Mouse (Mus musculus) hindbrain, embryonic 16.5 days (tissue): ENCODE measurements around the gene Ube2b. TPM values are rescaled to one million over a fixed set of nuclear protein-coding genes. Genes with fewer than 3 reads are reported as not detected.

Experiments used
- ATAC-seq: fragments of 200-750 bp; cut with Nextera tagmentation; 2 replicates; pipeline ENCODE4 v1.8.0; 2017; ENCODE audit warnings: moderate TSS enrichment, moderate library complexity
- H3K27ac ChIP-seq: fragments of 300-500 bp; sonication (generic); 2 replicates; pipeline ENCODE4 v1.5.1; 2014; ENCODE audit warnings: low read depth, mild to moderate bottlenecking, control low read depth, low read length, moderate library complexity
- H3K27me3 ChIP-seq: fragments of 300-500 bp; sonication (generic); replicated peaks from 2 replicates; pipeline ENCODE4 v1.6.1; 2014; ENCODE audit warnings: low read length; ENCODE audit not compliant: control insufficient read depth, insufficient read depth
- H3K36me3 ChIP-seq: fragments of 300-500 bp; sonication (generic); 2 replicates; pipeline ENCODE4 v1.6.1; 2014; ENCODE audit warnings: mild to moderate bottlenecking, low read length, moderate library complexity, mixed read lengths; ENCODE audit not compliant: control insufficient read depth, insufficient read depth
- H3K4me1 ChIP-seq: fragments of 300-500 bp; sonication (generic); 2 replicates; pipeline ENCODE4 v1.6.1; 2014; ENCODE audit warnings: low read depth, low read length; ENCODE audit not compliant: control insufficient read depth, insufficient read depth
- H3K4me2 ChIP-seq: fragments of 300-500 bp; sonication (generic); 2 replicates; pipeline ENCODE4 v1.6.1; 2014; ENCODE audit warnings: mild to moderate bottlenecking, low read length, control low read depth, moderate library complexity
- H3K4me3 ChIP-seq: fragments of 300-500 bp; sonication (generic); 2 replicates; pipeline ENCODE4 v1.5.1; 2014; ENCODE audit warnings: mild to moderate bottlenecking, low read length, control low read depth, moderate library complexity
- H3K9ac ChIP-seq: fragments of 300-500 bp; sonication (generic); 2 replicates; pipeline ENCODE4 v1.6.1; 2014; ENCODE audit warnings: low read depth, mild to moderate bottlenecking, control low read depth, low read length, moderate library complexity
- H3K9me3 ChIP-seq: fragments of 300-500 bp; sonication (generic); 2 replicates; pipeline ENCODE4 v1.6.1; 2014; ENCODE audit warnings: mild to moderate bottlenecking, low read length, moderate library complexity; ENCODE audit not compliant: control insufficient read depth
- WGBS: fragments of 180-500 bp; shearing (Covaris S2); extraction: QIAGEN DNeasy Blood & Tissue Kit; methylation state at CpG from one replicate; pipeline ENCODE4 v1.1.7; 2014; 5-methylcytosine and 5-hydroxymethylcytosine counted together
- polyA plus RNA-seq: library from polyadenylated mRNA; unstranded; fragments of >200 nt; fragmentation: Nextera tagmentation; extraction: Ambion mirVana; gene quantifications from 2 replicates; pipeline ENCODE4 v1.2.1, GENCODE M21; 2015

Ube2b gene
- polyA plus RNA-seq, 1 experiment from 2014 or later: 224 TPM

DNA sequence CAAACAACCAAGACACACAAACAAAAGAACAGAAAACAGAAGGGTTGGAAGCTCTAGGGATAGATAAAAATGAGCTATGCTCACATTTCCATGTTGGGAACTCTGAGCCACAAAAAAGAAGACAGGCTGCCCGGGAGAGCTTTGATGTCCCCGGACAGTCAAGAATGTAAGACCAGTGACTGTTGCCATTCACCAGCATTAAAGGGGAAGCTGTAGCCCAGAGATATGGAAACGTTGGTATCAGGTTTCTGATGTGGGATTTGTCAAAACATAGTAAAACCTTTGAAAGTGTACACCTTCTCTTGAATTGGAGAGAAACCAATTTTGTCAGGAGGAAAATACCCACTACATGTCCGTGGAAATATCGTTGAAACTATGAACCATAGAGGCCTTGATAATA lies 41.1 kb downstream of the Ube2b start:
- no peak for ATAC-seq
- 86% methylated on average over 5 of the region's 5 CpGs for WGBS
- Histone ChIP-seq H3K36me3 (no peaks in the 10 kb centered on the region), H3K27ac (no peak overlapping the region), H3K9ac (no peak overlapping the region), H3K4me3 (no peak overlapping the region), H3K4me1 (no peaks in the 10 kb centered on the region), H3K9me3 (no peaks in the 10 kb centered on the region; the same call in 1 of the 2 replicates), H3K4me2 (no peak overlapping the region), H3K27me3 (no peaks in the 10 kb centered on the region)

DNA sequence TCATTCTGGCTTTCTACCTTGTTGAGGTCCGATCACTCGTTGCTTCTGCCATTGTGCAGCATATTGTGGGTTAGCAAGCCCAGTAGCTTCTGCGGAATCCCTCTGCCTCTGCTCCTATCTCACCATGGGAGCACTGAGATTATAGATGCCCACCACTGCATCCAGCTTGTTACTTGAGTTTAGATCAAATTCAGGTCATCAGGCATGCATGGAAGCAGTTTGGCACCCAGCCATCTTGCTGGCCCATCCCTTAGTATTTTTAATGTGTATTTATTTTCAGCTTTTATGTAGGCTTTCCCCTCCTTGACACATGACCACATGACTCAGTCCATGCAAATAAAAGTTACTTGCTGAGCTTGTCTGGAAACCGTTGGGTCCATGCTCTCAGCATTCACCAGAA lies 42.8 kb downstream of the Ube2b start:
- H3K4me1 ChIP-seq: no peaks in the 10 kb centered on the region
- no peaks in the 10 kb centered on the region for H3K36me3 ChIP-seq
- H3K4me3 ChIP-seq: no peak overlapping the region
- no peak for ATAC-seq
- WGBS: 93% methylated on average over 4 of the region's 4 CpGs
- no peak overlapping the region for H3K9ac ChIP-seq
- H3K4me2 ChIP-seq: no peak overlapping the region
- no peaks in the 10 kb centered on the region; the same call in 1 of the 2 replicates for H3K9me3 ChIP-seq
- H3K27ac ChIP-seq: no peak overlapping the region
- no peaks in the 10 kb centered on the region for H3K27me3 ChIP-seq

DNA sequence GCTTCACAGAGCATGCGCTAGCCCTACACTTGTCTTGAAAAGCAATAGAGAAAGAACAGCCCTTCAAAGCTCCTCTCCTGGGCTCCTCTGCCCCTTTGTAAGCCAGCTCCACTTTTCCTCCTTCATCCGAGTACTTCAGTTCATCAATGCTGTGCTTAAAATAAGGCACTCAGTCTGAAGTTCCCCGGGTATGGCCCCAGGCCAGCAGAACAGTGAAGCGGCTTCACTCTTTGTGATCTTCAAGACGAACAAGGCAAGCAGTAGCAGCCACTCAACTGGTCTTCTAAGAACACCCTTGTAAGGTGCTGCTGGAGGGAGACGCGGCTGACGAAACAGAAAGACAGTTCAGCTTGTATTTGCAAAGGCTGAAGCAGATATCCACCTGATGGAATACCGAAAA lies 44.5 kb downstream of the Ube2b start:
- H3K27me3 ChIP-seq: no peaks in the 10 kb centered on the region
- ATAC-seq: no peak
- H3K4me2 ChIP-seq: no peak overlapping the region
- H3K9ac ChIP-seq: no peak overlapping the region
- H3K4me1 ChIP-seq: no peaks in the 10 kb centered on the region
- no peak overlapping the region for H3K4me3 ChIP-seq
- no peaks in the 10 kb centered on the region; the same call in 1 of the 2 replicates for H3K9me3 ChIP-seq
- H3K27ac ChIP-seq: no peak overlapping the region
- 86% methylated on average over 9 of the region's 9 CpGs for WGBS
- no peaks in the 10 kb centered on the region for H3K36me3 ChIP-seq

DNA sequence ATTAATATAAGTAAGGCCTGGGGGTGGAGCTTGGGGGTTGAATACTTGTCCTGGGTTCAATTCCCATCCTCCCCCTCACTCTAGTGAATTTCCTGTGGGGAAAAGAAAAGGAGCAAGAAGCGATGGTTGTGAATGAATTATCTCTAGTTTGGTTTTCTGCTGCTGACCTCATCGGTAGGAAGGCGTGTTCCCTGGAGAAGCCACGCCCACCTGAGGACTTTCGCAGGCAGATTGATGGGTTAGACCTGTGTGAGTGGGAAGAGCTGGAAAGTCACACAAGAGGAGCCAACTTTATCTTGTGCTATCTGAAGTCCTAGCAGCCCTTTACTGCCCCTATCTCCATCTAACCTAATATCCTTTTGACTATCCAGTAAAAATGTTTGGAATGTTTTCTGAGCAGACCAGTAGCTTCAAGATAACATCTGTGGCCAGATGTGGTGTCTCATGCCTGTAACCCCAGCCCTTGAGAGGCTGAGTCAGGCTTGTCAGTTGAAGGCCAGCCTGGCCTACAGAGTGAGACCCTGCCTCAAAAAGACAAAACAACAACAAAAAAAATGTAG lies 48.6 kb downstream of the Ube2b start:
- WGBS: 62% methylated on average over 5 of the region's 5 CpGs
- H3K27ac ChIP-seq: no peak overlapping the region
- ATAC-seq: no peak
- H3K9me3 ChIP-seq: no peaks in the 10 kb centered on the region
- H3K4me1 ChIP-seq: no peaks in the 10 kb centered on the region
- no peaks in the 10 kb centered on the region for H3K27me3 ChIP-seq
- no peak overlapping the region for H3K9ac ChIP-seq
- no peaks in the 10 kb centered on the region for H3K36me3 ChIP-seq
- H3K4me3 ChIP-seq: no peak overlapping the region
- no peak overlapping the region for H3K4me2 ChIP-seq

DNA sequence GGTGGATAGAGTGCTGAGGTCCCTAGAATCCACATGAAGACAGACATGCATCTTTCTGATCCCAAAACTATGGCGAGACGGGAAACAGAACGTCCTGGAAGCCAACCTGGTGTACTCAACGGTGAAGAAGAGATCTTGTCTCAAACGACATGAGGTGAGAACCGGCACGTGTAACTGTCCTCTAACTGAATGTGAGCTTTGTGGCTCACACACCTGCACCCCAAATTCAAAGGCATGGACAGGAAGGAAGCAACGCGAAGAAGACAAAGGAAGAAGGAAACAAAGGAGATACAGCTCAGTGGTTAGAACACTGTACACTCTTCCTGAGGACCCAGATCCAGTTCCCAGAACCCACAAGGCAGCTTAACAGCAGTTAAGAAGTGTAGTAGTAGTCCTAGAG lies 50.6 kb downstream of the Ube2b start:
- H3K9ac ChIP-seq: no peak overlapping the region
- H3K9me3 ChIP-seq: no peaks in the 10 kb centered on the region
- no peak overlapping the region for H3K4me3 ChIP-seq
- H3K4me1 ChIP-seq: peaks cover 3% of the 10 kb centered on the region; the same call in 1 of the 2 replicates
- no peaks in the 10 kb centered on the region for H3K36me3 ChIP-seq
- H3K4me2 ChIP-seq: no peak overlapping the region
- 93% methylated on average over 9 of the region's 9 CpGs for WGBS
- no peak overlapping the region for H3K27ac ChIP-seq
- ATAC-seq: no peak
- H3K27me3 ChIP-seq: no peaks in the 10 kb centered on the region

DNA sequence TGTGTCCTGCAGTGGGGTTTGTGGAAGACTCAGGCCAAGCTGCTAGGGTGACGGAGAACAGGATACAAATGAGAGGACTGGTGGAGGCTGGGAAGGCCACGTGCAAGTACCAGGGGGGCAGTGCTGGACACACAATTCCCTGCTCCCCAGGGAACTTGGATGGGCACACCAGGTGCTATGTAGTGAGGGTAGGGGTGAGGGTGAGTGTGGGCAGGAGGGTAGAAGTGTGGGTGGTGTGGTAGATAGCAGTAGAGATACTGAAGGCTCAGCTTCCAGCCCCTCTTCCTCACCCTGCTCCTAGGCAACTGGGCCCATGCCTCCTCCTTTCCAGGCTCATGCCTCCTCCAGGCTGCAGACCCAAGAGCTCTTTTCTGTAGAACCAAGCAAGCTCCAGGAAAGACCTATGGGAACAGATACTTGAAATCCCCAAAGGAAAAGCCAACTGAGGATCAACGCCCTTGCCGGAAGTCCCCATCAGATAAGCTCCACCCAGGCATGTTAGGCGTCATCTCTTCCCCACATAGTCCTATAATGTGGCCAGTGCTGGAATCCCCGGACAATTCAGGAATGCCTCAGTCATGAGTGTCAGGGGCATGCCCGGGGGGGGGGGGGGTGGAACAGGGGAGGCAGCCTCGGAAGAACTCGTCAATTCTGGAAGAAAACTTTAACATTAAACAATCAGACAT lies 51.3 kb downstream of the Ube2b start:
- Histone ChIP-seq H3K4me1 (peaks cover 3% of the 10 kb centered on the region; the same call in 1 of the 2 replicates), H3K9me3 (no peaks in the 10 kb centered on the region), H3K36me3 (no peaks in the 10 kb centered on the region), H3K4me3 (no peak overlapping the region), H3K27me3 (no peaks in the 10 kb centered on the region), H3K27ac (no peak overlapping the region), H3K4me2 (no peak overlapping the region), H3K9ac (no peak overlapping the region)
- no peak for ATAC-seq
- WGBS: 86% methylated on average over 9 of the region's 9 CpGs

DNA sequence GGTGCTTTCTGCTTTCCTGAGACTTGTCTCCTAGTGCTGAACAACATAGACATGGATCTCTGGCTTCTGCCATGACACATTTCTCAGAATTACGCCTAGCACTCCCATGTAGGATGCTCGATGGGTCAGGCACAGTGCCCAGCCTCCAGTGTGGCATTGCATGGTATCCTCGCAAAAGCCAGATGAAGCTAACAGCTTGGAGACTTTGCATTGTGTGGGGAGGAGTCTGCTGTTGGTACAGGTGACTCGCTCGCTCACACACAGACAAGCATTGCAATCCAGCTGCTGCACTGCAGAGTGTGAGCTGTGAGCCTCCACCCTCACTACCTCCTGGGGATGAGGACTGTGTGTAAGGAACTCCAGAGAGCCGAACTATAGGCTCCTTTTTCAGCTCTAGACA lies 54.4 kb downstream of the Ube2b start:
- Histone ChIP-seq H3K9me3 (no peaks in the 10 kb centered on the region), H3K27ac (no peak overlapping the region), H3K4me2 (no peak overlapping the region), H3K9ac (no peak overlapping the region; the same call in 1 of the 2 replicates), H3K4me1 (peaks cover 16% of the 10 kb centered on the region), H3K4me3 (no peak overlapping the region), H3K36me3 (no peaks in the 10 kb centered on the region), H3K27me3 (no peaks in the 10 kb centered on the region)
- no peak for ATAC-seq
- 74% methylated on average over 6 of the region's 6 CpGs for WGBS

DNA sequence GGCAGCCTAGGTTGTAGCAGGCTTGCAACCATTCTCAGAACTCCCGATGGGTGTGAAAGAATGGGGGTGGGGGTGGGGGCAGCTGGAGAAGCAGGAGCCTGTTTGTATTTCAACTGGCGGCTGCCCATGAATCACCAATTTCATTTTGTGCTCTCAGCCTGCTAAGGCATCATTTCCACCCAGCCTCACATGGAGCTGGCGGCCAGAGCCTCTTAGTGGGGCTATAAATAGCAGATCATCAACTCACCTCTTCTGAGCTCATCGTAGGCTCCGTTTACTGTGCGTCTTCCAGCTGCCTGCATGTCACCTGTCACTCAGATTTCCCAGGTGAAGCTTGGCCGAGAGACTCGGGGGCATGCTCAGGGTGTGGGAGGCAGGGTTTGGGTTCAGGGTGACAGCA lies 55.0 kb downstream of the Ube2b start:
- H3K4me2 ChIP-seq: no peak overlapping the region
- WGBS: 33% methylated on average over 8 of the region's 8 CpGs
- peaks cover 16% of the 10 kb centered on the region for H3K4me1 ChIP-seq
- H3K36me3 ChIP-seq: no peaks in the 10 kb centered on the region
- H3K9me3 ChIP-seq: no peaks in the 10 kb centered on the region
- ATAC-seq: no peak
- H3K27me3 ChIP-seq: no peaks in the 10 kb centered on the region
- H3K27ac ChIP-seq: peak overlapping the region; percentile 46; the same call in 1 of the 2 replicates
- H3K9ac ChIP-seq: peak overlapping the region; percentile 9; the same call in 1 of the 2 replicates
- H3K4me3 ChIP-seq: no peak overlapping the region

DNA sequence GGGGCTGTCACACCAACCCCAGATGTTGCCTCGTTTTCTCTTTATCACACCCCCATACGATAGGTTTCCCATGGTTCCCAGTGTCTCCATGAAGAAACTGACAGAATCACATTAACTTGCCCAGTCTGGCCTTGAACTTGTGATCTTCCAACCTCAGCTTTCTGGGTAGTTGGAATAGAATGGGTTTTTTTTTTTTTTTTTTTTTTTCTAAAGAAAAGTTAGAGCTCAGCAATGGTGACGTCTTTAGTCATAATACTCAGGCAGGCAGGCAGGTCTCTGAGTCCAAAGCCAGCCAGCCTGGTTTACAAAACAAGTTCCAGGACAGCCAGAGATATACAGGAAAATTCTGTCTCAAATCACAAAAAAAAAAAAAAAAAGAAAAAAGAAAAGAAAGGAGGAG lies 56.3 kb downstream of the Ube2b start:
- WGBS: 77% methylated on average over 3 of the region's 3 CpGs
- no peak overlapping the region for H3K4me3 ChIP-seq
- H3K27me3 ChIP-seq: no peaks in the 10 kb centered on the region
- H3K9me3 ChIP-seq: no peaks in the 10 kb centered on the region
- no peaks in the 10 kb centered on the region for H3K36me3 ChIP-seq
- no peak overlapping the region for H3K9ac ChIP-seq
- peaks cover 16% of the 10 kb centered on the region for H3K4me1 ChIP-seq
- H3K4me2 ChIP-seq: no peak overlapping the region
- no peak for ATAC-seq
- no peak overlapping the region for H3K27ac ChIP-seq
